Mouse (Mus musculus): ENCODE results near the gene BC049730.
A peak's percentile ranks its signal among the peaks of the same experiment; 100 is the strongest.
"Not testable (repeated sequence)": the region's sequence is repeated elsewhere in the genome, so short reads cannot be mapped to it uniquely, and the experiment has no call there.

BC049730 gene

DNA sequence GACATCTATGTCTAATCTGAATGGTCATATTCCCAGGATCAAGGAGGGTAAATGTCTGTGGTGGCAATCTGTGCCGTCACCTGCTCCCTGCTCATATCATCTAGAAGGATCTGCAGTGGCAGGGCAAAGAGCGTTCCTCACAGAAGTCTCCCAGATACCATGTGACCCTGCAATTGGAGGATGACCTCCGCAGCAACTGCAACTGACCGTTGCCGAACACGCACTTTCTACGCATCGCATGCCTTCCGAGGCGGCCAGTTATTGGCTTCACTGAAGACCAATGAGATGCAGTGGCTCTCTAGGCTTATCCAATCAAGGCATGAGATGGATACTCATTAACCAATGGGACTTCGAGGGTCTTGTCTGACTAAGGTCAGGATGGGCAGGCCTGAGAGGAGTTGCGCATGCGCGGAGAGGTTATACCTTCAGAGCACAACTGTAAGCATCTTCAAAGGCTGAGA, at the start of gene BC049730:
BC049730 (plus strand) TSS at position 411 of the 461 bp plus-strand sequence.
- no peak for DNase-seq

DNA sequence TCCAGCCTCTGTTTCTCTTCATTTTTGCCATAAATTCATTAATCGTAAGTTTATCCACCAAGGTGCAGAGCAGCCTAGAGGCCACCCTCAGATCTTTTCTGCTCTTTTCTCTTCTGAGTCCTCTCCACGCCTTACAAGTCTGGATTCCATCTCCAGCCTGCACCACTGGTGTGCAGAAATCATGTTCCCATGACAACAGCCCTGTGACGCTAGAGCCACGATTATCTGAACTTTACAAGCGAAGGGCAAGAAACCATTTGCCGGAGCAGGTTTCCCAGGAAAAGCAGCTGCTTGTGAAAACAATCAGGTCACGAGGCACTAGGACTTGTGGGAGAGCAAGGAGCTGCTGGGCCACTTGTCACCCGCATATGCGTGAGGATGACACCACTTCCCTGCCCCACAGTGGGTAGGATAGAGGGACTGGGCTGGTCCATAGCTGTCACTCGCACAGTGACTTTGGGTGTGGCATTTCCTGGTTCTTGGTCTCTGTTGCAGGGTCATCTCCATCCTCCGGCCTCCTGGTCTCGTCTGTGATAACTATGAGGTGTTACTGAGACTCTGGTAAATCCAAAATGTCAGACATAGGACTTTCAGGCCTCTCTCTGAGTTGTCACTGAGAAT, 49.2 kb upstream of the BC049730 start:
- no peak for DNase-seq

DNA sequence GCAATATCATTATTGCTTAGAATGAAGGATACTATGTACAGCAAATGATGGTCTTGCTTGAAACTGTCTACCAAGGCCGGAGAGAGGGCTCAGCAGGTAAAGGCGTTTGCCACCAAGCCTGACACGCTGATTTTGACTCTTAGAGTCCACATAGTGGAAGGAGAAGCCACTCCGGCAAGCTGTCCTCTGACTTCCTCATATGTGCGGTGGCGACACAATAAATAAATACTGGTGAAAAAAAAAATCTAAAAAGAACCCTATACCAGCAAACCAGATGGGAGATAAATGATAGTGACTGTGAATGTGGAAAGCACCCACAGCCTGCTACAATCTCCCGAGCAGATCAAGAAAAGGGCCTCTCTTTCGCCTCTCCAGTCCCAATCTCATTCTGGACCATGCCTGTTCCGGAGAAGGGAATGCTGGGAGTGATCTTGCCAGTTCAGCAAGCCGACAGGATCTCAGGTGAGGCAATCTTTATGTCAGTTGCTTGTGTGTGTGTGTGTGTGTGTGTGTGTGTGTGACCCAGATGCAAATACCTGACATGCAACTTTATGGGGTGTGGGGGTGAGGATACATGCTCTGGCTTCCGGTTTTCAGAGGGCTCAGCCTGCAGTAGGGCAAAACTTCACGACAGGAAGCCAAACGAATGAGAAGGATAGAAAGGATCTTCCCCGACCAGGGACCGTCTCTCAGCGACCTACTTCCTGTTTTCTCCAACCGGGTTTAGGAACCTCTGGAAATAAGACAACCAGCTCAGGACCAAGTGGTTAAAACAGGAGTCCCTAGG, 47.7 kb upstream of the BC049730 start:
- no peak for DNase-seq

- DNase-seq: peak in 1 of 2 experiments; percentile 66
Measured at GRCm38 (mm10) chr7:24662575-24662974, 46.5 kb upstream of the BC049730 start.

GRCm38 (mm10) chr7:24664301-24664700, 44.7 kb upstream of the BC049730 start:
- DNase-seq: no peak

GRCm38 (mm10) chr7:24664959-24665358, 44.1 kb upstream of the BC049730 start:
- no peak for DNase-seq

- DNase-seq: no peak
Measured at GRCm38 (mm10) chr7:24671944-24672439, 37.0 kb upstream of the BC049730 start.

DNA sequence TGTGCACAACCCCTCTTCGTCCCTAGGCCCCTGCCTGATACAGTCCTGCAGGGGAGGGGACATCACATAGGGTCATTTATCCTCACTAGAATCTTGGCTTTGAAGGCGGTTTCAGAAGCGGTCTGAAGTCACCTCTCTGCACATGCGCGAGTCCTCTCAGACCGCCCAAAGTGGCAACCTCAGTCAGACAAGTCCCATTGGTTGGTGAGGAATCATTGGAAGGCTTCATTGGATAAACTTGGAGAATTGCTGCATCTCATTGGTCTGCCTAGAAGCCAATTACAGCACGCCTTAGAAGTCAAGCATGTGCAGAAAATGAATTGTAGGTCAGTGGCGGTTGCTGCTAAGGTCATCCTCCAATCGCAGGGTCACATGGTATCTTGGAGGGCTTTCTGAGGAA, 32.5 kb upstream of the BC049730 start, which contains the start of gene Tex101:
Tex101 (minus strand) TSS at position 101 of the 400 bp plus-strand sequence.
- DNase-seq: no peak

DNA sequence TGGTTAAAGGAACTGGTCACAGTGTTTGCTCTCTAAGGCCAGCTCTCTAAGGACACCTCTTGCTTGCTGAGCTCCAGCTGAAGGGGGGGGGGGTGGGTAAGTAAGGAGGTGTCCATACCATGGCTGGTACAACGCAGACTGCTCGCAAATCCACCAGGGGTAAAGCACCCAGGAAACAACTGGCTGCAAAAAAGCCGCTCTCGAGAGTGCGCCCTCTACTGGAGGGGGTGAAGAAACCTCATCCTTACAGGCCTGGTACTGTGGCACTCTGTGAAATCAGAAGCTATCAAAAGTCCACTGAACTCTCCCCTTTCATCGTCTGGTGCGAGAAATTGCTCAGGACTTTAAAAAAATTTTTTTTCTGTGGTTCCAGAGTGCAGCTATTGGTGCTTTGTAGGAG, 24.9 kb upstream of the BC049730 start:
- not testable (repeated sequence) for DNase-seq

GRCm38 (mm10) chr7:24687519-24687918, 21.5 kb upstream of the BC049730 start:
- not testable (repeated sequence) for DNase-seq

DNA sequence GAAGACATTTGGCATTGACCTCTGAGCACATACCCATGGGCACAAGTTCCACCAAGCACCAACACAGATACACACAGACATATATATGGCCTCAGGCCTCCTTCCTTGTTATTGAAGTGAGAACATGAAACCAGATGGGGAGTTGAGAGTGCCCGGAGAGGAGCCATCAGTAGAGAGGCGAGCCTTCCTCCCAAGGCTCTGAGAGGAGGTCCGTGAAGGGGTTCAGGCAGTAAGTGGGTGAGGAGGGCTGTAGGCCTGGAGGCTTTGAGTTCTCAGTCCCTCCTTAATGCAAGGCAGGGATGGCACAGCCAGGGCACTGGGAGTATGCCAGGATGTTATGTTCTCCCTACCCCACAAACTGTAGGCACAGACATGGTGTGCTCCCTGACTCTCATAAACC, 16.3 kb upstream of the BC049730 start:
- DNase-seq: not testable (repeated sequence)

DNA sequence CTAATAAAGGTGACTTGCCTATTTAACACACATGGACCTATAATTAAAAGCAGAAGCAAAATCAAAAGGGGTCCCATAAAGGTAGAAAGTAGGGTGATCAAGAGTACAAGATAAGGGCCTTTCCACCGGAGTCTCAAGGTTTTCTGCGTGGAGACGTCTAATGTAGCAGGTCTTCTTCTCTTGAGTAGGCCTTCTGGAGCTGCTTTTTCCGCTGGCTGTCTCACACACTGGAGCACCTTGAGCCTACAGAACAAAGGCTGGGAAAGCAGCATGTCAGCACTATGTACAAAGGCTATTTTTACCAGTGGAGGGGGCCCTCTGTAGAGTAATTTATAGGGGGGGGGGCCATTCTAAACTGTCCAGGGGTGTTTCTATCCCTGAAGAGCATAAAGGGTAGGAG, 11.2 kb upstream of the BC049730 start:
- not testable (repeated sequence) for DNase-seq

GRCm38 (mm10) chr7:24702841-24703240, 6.2 kb upstream of the BC049730 start:
- not testable (repeated sequence) for DNase-seq

DNA sequence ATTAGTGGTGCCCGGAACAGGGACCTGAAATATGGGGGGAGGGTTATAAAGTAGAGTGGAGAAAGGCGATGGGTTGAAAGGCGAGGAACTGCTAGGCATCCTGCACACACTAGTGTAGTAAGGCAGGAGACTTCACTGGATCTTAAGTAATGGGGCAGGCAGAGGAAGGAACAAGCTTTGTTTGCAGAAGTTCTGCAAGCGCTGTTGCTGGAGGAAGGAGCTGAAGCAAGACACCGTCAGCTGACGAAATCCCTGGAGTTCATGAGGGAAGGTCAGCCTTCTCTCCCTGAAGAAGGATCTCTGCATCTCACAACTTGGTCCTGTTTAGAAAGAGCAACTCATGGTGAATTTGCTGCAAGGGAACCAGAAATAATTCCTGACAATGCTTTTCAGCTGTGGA, 6.0 kb downstream of the BC049730 start:
- DNase-seq: no peak

GRCm38 (mm10) chr7:24726808-24727207, 17.8 kb downstream of the BC049730 start, which contains the start of gene Gm4763:
Gene Gm4763 (minus strand): TSS chr7:24726908.
- DNase-seq: not testable (repeated sequence)

GRCm38 (mm10) chr7:24735970-24736670, 27.1 kb downstream of the BC049730 start:
- peak; percentile 6 to 34 for DNase-seq

DNA sequence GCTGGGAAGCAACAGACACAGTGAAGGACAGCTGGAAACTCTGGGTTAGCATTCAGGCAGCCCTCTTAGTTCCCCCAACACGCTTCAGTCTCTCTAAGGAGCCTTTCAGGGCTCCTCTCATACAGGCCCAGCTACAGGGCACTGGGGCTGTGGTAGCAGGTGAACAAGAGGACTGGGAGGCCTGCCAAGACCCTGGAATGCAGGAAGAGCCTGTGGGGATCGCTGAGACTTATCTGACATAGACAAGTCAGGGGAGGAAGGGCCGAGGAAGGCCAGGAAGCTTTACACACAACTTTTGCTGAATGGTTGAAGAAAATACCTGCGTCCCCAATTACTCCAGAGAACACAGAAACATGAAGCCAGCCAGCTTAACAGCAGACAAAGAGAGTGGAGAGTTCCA, 41.7 kb downstream of the BC049730 start:
- no peak for DNase-seq

DNA sequence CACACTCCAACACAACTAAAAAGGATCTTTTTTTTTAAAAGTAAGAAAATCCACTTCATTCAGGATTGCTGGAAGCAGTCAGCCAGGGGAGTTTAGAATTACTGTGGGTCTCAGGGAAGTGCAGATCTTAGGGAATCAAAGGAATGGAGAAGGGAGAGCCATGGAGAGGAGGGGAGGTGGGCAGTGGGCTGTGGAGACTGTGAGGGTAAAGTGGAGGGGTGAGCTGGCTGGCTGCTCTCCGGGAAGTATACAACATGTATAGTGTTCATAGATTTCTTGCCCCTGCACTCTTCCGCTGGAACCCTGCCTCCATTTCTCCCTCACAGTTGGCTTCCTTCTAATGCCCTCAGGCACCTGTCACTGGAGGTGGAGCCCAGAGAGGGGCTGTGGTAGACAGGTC, 42.6 kb downstream of the BC049730 start:
- DNase-seq: no peak

DNA sequence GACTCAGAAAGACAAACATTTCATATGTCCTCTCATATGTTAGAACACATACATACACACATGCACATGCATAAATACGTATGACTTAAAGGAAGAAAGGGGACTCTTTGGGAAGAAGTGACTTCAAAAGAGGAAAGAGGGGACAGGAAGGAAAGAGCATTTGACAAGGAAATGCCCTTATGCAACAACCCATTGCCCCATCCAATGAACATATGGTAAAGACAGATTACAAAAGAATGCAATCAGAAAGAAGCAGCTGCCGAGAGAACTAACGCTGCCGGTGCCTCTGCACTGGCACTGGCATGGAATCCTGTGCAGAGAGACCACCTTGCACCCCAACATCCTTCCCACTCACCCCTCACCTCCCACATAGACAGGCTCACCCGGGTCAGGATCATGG, 44.4 kb downstream of the BC049730 start:
- no peak for DNase-seq

GRCm38 (mm10) chr7:24758520-24758919, 49.5 kb downstream of the BC049730 start:
- DNase-seq: no peak

GRCm38 (mm10) chr7:24760211-24760610, 51.2 kb downstream of the BC049730 start, which contains the start of gene Cd177:
Gene Cd177 (minus strand): TSS chr7:24760311.
- no peak for DNase-seq

DNA sequence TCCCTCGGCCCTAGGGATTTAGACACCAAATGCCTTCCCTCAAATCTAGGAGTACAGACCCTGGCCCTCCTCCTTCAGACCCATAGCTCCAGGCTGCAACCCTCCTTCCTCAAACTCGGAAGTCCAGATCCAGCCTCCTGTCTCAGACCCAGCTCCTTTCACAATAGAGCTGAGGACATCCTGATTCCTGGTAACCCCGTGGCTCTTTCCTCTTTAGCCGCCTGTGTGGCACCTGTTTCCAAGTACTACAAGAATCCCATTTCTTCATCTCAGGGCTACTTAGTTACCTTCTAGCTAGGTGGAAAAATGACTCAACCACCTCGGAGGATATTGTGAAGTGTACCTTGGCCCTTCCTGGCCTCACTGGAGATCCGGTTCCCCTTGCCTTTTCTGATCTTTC, 52.1 kb downstream of the BC049730 start:
- no peak for DNase-seq

DNA sequence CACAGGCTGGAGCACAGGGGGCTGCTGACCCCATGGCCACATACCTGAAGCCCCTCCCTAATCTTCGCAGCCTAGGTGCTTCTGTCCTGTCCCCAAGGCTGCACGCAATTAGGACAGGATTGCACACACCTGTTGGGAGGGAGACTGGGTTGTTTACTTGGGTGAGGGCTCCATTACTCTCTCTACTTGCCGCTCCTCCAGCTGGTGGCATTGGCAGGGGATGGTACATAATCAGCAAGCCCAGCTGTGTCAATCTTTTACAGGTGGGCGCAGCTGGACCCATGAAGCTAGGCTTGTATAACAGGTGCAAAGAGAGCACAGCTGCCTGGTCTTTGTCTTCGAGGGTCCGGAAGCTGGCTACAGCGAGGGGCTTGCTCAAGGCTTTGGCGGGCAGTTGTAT, 53.5 kb downstream of the BC049730 start:
- DNase-seq: no peak
